Mouse (Mus musculus) urinary bladder, adult 18-20 months (tissue): ENCODE results near the gene Emilin2.

Experiments used
- DNase-seq, 2 experiments: peaks; one replicate each; pipeline ENCODE4 v3.0.0; 2022; ENCODE audit warnings: low spot score in 2 of 2, mixed read lengths in 2 of 2

The Emilin2 gene

GRCm38 (mm10) chr17:71300338-71300737 is 11.4 kb downstream of the Emilin2 start:
- peak in 1 of 2 experiments; percentile 79 for DNase-seq

- DNase-seq: peak in 1 of 2 experiments; percentile 46
Measured at GRCm38 (mm10) chr17:71299879-71300278, 11.9 kb downstream of the Emilin2 start.

GRCm38 (mm10) chr17:71294570-71294969 is 17.2 kb downstream of the Emilin2 start:
- no peak for DNase-seq

GRCm38 (mm10) chr17:71292897-71293296 is 18.9 kb downstream of the Emilin2 start:
- no peak for DNase-seq

- no peak for DNase-seq
Measured at GRCm38 (mm10) chr17:71291897-71292420, 19.8 kb downstream of the Emilin2 start.

GRCm38 (mm10) chr17:71290486-71291410 is 21.0 kb downstream of the Emilin2 start:
- DNase-seq: no peak

- DNase-seq: no peak
Measured at GRCm38 (mm10) chr17:71289572-71290176, 22.1 kb downstream of the Emilin2 start.

- no peak for DNase-seq
Measured at GRCm38 (mm10) chr17:71288808-71289548, 22.8 kb downstream of the Emilin2 start.

- DNase-seq: no peak
Measured at GRCm38 (mm10) chr17:71288145-71288758, 23.5 kb downstream of the Emilin2 start.

- DNase-seq: no peak
Measured at GRCm38 (mm10) chr17:71287586-71287985, 24.2 kb downstream of the Emilin2 start.

- no peak for DNase-seq
Measured at GRCm38 (mm10) chr17:71285929-71286328, 25.8 kb downstream of the Emilin2 start.

GRCm38 (mm10) chr17:71284890-71285289 is 26.9 kb downstream of the Emilin2 start:
- DNase-seq: no peak

- DNase-seq: no peak
Measured at GRCm38 (mm10) chr17:71283237-71283636, 28.5 kb downstream of the Emilin2 start.

- no peak for DNase-seq
Measured at GRCm38 (mm10) chr17:71282716-71283115, 29.1 kb downstream of the Emilin2 start.

GRCm38 (mm10) chr17:71277701-71278491 is 33.9 kb downstream of the Emilin2 start:
- DNase-seq: no peak

- DNase-seq: no peak
Measured at GRCm38 (mm10) chr17:71276771-71277170, 35.0 kb downstream of the Emilin2 start.

- DNase-seq: no peak
Measured at GRCm38 (mm10) chr17:71273901-71274300, 37.9 kb downstream of the Emilin2 start.

- no peak for DNase-seq
Measured at GRCm38 (mm10) chr17:71268599-71268998, 43.2 kb downstream of the Emilin2 start.

- DNase-seq: no peak
Measured at GRCm38 (mm10) chr17:71268152-71268551, 43.6 kb downstream of the Emilin2 start.

GRCm38 (mm10) chr17:71267374-71267773 is 44.4 kb downstream of the Emilin2 start:
- DNase-seq: no peak
